Mouse (Mus musculus) granulocyte monocyte progenitor cell, adult 5-6 weeks (primary cell): Measurements from ENCODE around the gene Dcxr. TPM values are rescaled to one million over a fixed set of nuclear protein-coding genes. Genes with fewer than 3 reads are reported as not detected.

Experiments used
- ATAC-seq: replicated peaks from 2 replicates; pipeline ENCODE4 v1.8.0; 2016; ENCODE audit warnings: mild to moderate bottlenecking, moderate TSS enrichment, inconsistent platforms; ENCODE audit not compliant: poor library complexity, severe bottlenecking
- total RNA-seq, 2 experiments: library from RNA; stranded (forward) in 1 of 2; stranded (reverse) in 1 of 2; fragments of 200-712, 200-1000 nt in 1 of 2; fragments of >200 nt in 1 of 2; fragmentation: Nextera tagmentation in 1 of 2; gene quantifications; 2 replicates each; pipeline ENCODE4 v1.2.3; 2014 to 2017

Gene Dcxr
- total RNA-seq, 2 experiments from 2014 or later, result 14.5 to 24.1 TPM

DNA sequence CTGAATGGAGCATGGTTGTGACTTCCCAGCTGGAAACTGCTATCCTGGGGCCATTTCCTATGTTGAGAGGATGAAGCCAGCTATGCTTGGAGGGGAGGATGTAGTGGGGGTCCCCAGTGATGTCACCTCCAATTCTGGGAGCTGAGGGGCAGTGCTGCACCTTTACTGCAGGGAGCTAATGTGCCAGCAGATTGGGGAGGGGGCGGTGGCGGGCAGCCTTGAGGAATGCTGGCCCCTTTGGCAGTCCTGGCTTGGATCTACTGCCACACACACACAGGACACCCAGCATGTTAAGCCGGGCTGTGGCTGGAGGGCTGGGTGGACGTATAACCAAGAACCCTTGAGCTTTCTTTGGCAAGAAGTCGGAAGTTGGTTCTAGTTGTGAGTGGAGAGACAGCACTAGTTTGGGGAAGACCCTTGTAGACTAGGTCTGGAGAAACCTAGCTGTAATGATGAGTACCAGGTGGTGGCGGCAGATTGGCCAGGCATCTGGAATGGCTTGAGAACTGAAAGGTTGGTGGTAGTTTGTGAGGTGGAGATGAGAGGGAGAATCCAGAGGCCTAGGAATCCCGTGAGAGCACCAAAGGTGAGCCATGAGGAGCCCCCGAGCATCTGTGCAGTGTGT is 15.0 kb downstream of the Dcxr start:
- no peak for ATAC-seq

DNA sequence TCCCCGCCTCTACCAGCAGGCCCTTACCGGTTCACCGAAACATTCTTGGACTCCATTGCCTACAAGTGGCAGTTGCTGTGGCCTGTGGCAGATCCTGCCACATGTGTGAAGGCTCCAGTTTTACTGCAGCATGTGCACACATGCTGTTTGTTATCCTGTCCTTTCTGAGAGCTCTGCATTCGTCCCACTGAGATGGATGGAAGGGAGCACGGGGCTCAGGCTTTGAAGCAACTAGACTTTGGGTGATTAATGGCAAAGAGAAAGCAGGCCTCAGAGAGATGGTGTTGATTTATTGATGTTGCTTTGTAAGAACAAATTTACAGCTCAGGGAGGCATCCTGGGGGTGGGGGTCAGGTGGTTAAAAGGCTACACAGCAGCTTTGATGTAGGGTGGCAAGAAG is 16.4 kb downstream of the Dcxr start:
- ATAC-seq, result no peak

DNA sequence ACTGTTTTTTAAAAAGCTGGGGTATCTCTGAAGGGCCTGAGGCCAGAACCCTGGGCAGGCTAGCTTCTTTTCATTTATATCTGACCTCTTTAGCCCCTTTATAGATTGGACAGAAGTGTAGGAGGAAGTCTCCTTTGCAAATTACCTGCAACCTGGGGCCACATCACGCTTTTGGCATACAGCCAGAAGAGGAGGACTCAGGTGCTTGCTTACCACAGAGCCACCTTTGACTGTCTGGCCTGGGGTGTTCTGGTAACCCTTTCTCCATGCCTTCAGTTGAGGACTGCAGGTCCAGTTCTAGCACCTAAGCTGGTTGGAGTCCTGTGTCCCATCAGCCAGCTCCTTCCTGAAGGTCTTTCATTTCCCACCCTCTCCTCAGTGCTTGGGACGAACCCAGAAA is 17.5 kb downstream of the Dcxr start:
- ATAC-seq, result no peak

DNA sequence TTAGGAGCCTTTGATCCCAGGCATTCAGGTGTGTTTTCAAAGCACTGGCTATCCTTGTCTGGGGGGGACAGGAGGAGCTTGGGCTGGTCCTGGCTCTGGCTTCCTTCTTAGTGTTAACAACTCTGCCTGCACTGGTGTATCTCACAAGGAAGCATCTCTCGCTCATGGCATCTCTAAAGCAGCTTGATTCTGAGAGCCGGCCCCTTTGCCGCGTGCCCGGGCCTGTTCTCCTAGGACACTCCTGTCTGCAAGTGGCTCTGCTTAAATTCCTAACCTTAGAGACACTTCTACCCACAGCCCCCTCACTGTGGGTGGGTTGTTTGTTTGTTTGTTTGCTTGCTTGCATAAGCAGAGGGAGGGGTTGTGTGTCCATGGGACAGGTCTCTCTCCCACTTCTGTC is 19.1 kb downstream of the Dcxr start:
- no peak for ATAC-seq

DNA sequence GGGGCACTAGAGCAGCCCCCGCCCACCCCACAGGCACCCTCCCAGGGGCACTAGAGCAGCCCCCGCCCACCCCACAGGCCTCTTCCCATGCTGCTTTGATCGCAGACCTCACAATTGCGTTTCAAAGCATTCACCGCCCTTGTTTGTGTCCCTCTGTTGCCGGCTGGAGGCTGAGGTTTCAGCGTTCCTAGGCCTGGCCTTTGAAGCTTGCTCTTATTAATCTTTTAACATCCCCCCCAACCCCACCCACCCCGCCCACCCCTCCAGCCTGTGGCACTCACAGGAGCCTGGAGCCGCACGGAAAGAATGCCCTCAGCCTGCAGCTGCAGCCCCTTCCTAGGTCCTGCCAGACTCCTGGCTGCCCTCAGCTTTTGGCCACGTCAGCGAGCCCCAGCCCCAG is 19.9 kb downstream of the Dcxr start:
- ATAC-seq, result no peak

DNA sequence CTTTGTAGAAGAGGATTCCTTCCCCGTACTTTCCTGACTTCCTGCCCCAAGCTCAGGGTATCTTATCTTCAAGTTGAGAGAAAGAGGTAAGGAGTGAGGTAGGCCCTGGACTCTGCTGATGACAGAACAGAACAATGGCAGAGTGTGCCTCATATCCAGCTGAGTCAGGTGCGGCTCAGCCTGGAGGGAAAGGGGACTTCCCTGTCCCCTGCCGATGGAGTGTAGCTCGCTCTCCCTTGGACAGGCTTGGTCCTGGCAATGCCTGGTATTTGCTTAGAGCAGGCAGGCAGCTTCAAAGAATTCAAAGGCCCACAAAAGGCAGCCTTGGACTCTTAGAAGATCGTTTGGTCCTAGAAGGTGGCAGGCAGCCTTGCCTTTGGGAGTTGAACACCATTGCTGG is 21.0 kb downstream of the Dcxr start:
- no peak for ATAC-seq

DNA sequence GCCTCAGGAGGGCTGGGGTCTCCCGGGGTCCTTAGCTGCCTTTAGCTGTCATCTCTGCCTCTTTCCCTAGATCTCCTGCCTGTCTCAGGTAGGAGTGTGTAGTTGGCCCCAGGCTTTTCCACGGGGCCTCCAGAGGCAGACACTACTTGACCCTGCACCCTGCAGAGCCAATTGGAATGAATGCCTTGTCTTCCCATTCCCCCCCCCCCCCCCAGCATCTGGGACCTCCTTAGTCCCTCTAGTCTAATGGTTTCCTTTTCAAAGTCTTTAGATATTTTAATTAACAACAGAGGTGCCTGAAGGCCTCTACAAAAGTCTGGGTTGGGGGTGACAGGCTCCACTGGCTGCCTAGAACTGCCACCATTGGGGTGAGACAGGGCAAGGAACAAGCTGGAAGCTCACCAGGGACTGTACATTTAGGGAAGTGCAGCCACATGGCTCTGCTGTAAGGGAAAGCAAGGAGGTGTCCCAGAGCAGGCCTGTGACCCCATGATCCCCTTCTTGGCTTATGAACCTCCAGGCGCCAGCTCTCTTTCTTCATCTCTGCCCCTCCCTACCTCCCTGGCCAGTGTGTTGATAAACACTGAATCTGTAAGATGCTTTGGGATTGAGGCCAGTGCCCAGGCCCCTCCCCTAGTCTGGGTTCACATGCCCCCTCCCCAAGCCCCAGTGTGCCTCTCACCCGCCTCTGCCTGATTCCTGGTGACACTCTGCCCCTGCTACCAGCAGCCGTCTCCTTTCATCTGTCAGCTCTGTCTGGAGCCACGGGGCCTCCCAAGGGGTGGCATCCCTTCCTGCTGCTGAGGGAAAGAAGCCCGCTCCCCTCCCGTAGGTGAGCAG is 22.4 kb downstream of the Dcxr start:
- no peak for ATAC-seq

DNA sequence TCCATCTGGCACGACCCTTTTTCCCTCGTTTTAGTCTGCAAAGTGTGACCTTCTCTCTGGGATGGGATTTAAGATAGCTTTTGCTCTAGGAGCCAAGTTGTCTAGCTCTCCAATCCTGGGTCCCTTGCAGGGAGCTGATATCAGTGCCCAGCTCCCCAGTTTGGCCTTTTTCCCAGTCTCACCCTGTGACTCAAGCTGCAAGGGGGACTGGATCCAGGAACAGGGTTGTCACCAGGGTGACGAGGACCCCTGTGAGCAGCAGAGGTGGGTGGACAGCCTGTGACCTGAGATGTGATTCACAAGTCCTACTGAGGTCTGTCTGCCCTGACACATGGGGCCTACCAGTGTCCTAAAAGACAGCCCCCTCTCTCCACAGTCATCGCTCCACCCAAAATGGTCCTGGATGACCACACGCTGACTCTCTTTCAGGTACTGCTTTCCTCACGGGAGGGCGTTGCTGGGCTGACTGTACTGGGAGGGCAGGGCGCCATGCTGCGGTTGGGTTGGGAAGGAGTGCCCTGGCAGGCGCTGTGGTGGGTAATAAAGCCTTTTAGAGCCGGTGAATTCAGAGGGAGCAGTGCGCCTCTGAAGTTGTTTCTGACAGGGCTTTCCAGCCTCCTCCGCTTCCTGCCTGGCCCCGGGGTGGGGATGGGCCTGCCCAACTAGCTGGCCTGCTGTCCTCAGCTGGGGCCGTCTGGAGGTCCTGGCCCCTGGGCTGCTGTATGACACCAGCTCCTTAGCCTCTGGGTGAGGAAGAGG is 23.2 kb downstream of the Dcxr start:
- ATAC-seq, result no peak

DNA sequence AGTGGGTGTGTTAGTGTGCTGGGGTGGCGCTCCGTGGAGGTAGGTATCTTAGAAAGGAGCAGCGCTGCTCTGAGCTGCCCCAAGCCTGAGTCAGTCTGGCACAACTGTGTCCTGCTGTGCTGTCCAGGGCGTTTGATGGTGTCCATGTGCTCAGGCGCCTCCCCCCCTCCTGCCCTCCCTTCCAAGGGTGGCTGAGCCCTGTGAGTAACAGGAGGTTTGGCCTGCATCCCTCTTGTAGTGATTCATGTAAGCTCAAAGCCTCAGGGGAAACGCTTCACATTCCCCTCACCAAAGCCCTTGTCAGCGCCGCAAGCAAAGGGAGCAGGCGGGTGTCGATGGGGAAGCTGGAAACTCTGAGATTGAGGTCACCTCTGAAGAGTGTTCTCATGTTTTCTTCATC is 29.3 kb downstream of the Dcxr start:
- no peak for ATAC-seq

DNA sequence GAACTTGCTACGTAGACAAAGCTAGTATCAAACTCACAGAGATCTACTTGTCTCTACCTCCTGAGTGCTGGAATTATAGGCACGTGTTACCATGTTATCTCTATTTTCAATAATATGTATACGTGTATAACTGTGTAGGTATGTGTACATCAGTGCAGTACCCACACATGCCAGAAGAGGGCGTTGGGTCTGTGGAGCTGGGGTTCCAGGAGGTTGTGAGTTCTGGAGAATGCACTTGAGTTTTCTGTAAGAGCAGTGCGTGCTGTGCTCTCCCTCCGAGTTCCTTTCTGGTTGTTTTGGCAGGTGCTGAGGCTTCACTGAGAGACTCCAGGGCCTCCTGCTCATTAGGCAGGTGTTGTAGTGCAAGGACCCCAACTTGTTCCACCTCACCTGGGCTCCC is 30.5 kb downstream of the Dcxr start:
- ATAC-seq, result no peak

DNA sequence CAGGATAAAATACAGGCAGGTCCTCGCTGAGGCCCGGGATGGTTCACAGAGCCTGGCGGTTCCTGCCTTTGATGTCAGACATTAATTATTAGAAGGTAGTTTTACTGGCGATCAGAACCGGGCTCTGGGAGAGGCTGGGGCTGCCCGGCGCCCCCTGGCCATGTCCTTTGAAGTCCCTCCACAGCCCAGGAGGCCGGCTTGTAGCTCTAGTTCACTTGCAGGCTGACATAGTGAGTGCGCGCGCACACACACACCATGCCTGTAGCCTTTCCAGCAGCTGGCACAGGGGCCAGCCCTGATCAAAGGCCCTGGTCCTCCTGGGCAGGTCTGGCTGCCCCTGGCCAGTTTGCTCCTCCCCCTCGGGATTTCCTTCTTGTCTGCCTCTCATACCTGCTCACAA is 31.4 kb downstream of the Dcxr start:
- ATAC-seq, result no peak

DNA sequence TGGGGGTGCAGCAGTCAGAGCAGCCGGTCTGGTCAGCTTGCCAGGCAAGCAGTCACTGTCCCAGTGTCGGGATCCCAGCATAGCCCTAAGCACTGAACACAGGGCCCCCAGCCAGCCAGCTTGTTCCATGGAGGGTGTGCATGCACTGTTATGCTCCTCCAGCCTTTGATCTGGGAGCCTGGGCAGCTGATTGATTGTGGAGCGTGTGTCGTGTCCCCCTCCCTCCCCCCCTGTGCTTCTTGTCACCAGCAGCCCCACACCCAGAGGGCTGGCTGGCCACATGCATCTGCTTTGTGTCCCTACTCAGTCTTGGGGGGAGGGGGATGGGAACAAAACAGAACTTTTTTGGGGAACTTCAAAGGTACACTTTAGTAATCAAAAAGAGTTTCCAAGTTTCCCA is 31.9 kb downstream of the Dcxr start:
- no peak for ATAC-seq

DNA sequence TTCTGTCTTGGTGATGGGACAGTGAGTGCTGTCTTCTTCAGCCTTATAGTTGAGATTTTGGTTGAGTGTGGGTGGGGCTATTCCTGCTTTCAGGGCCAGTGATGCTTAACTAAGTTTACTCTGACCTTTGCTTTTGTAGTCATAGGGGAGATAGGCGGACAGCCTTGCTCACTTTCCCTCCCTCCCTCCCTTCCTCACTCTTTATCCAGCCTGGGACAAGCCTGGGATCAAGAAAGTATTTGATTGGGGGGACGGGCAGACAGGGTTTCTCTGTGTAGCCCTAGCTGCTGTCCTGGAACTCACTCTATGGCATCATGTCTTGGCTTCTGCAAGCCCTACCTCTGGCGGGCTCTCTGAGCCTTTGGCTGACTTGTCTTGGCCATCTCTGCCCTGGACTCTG is 33.6 kb downstream of the Dcxr start:
- ATAC-seq, result no peak

DNA sequence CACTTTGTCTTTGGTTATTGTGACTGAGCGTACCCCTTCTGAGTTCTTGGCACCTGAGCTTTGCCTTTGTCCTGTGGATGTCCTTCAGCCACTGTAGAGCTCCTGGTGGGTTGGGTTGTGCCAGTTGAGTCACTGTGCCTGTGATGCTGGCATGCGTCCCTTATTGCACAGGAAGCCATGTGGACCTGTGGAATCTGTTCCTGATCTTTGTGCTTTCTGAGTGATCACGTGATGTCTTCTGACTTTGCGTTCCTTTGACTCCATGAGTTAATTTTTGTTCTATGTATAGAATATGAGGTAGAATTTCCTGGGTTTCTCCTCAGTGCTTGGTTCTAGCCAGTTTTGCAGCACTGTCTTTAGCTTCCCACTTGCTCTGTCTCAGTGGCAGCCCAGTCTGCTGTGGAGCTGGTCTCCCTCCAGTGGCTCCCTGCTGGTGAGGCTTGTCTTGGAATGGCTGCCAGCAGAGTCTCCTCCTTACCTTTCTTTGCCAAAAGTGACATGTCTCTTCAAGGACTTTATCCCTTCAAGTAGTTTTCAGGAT is 34.5 kb downstream of the Dcxr start:
- ATAC-seq, result no peak

DNA sequence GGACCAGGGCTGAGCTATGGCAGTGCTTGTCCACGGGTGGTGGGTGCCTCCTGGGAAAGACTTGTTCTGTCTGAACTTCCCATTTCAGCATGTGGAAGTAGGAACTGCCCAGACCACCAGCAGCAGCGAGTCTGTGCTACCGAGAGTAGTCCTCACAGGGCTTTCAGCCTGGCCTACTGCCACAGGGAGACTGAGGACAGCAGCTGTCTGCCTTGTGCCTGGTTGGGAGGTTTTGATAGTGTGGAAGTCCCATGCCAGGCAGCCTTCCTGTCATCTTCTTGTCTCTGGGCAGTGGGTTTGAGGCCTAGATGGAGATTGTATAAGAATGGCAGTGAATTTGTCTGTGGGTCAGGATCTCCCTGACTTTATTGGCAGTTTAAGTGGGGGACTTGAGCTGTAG is 37.7 kb downstream of the Dcxr start:
- ATAC-seq, result no peak

DNA sequence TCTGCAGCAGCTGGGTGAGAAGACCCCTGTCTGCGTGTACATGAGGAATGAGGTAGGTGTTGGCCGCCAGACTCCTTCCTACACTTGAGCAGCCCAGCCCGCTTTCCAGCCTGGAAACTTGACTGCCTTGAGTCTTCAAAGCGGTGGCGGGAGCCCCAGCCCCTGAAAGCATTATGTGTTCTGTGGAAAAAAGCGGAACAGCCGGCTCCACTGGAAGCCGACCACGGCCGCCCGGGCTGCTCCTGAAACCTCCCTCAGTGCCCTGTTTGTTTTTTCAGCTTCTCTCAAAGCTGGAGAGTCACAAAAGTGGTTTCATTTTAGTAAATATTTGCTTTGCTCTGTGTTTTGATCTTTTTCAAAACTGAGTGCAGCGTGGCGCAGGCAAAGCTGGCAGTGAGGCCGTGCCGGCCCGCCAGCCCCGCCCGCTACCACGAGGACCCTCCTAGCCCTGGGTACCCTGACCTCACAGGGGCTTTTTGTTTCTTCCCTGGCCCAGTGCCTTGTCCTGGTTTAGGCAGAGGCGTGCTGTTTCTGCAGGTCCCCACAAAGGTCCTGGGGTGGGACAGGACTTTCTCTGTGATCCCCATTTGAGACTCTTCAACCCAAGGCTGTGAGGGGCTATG is 40.3 kb downstream of the Dcxr start:
- no peak for ATAC-seq

DNA sequence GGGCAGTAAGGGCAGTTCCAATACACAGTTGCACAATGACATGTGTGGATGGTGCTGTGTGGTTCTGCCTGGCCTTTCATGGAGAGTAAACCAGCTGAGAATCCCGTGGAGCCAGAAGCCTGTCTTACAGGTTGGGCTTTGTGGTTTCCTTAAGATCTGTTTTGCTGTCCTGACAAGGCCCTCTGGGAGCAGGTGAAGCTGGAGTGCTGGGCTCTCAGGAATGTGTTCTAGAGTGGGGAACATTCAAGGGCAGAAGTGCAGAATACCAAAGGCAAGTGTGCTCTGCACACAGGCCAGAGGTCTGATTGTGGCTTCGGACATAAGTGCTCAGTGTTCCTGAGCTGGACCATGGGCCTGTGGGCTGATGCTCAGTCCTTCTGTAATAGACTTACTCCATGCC is 42.4 kb downstream of the Dcxr start:
- no peak for ATAC-seq

DNA sequence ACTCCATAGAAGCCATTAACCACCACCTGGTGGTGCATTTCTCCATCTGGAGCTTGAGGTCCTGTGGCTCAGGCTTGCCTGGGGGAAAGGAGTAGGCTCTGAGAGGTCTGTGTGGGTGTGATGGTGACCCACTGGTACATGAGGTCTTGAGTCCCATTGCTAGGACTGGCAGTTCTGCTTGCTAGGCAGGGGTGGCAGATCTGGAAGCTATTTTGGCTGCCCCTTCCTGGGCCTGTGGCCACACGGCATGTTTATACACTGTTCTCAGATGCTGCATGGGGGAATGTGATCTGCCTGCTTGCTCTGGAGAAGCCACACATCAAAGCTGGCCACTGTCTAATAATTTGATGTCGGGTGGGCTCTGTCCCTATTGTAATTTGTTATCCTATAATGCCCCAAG is 43.0 kb downstream of the Dcxr start:
- ATAC-seq, result no peak

DNA sequence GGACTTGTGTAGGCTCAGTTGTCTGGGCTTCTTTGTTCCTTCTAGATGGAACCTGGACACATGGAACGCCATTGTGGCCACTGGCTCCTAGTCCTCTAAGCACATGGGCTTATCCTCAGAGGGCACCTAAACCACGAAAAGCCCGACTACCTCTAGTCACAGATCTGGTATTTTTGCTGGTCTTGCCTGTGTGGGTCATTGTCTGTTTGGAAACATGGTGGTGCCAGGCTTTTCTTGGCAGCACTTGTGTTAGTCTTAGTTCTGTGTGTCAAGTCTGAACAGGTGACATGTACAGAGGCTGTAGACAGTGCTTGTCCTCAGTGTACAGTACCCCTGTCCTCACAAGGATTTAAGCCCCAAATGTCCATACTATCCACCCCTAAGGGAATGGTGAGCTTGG is 43.5 kb downstream of the Dcxr start:
- ATAC-seq, result no peak

DNA sequence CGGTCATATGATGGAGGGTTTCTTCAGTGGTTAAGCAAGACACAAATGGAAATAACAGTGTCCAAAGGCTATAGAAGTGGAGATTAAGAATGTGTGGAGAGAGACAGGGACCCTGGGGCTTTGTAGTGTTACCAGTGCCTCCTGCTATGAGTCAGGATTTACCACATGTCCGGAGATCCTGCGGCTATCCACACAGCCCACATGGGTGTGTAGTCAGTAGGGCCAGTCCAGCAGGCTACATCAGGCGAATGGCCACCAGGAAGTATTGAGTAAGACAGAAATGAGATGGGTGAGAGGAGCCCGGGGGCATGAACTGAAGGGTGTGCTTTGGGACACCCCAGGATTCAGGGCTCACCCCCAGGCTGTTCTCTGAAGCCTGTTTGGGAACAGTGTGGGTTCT is 44.4 kb downstream of the Dcxr start:
- ATAC-seq, result no peak

DNA sequence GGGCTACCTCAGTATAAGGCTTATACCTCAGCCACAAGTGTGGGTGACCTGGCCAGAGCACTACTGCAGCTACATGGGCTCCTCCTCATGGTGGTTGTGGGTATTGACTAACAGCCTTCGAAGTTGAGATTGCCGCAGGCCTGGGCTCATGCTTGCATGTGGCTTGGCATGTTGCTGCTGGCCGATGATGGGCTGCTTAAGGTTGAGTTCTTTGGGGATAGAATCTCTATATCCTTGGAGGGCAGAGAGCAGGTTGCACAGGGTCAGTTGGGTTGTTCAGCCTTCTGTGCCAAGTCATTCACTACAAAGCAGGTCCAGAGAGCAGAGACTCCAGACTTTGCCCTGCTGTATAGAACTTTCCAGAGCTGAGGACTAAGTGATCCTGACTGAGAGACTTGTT is 47.2 kb downstream of the Dcxr start:
- ATAC-seq, result peak; percentile 66
